Mouse (Mus musculus) kidney, adult 2 months (tissue): ENCODE data around the gene Jag2. TPM values are rescaled to one million over a fixed set of nuclear protein-coding genes. Genes with fewer than 3 reads are reported as not detected.

Experiments used
- DNase-seq: peaks from one replicate; pipeline ENCODE4 v3.0.0; 2021
- H3K27ac ChIP-seq: fragments of 200-500 bp; 2 replicates; pipeline ENCODE4 v1.5.1; 2012; ENCODE audit warnings: low read depth, low read length, control low read depth, inconsistent platforms; ENCODE audit not compliant: insufficient read depth
- H3K27me3 ChIP-seq: fragments of 200-500 bp; replicated peaks from 2 replicates; pipeline ENCODE4 v1.6.1; 2012; ENCODE audit warnings: mild to moderate bottlenecking, moderate library complexity, low read length, inconsistent platforms; ENCODE audit not compliant: control insufficient read depth, insufficient read depth
- H3K36me3 ChIP-seq: fragments of 200-500 bp; 2 replicates; pipeline ENCODE4 v1.6.1; 2012; ENCODE audit warnings: mild to moderate bottlenecking, moderate library complexity, low read length, inconsistent platforms; ENCODE audit not compliant: control insufficient read depth, insufficient read depth
- H3K4me1 ChIP-seq: fragments of 200-500 bp; 2 replicates; pipeline ENCODE4 v1.6.1; 2011; ENCODE audit warnings: low read length; ENCODE audit not compliant: control insufficient read depth, insufficient read depth
- H3K4me3 ChIP-seq: fragments of 200-500 bp; 2 replicates; pipeline ENCODE4 v1.5.1; 2011; ENCODE audit warnings: mild to moderate bottlenecking, low read depth, low read length, control low read depth; ENCODE audit not compliant: insufficient read depth
- CTCF ChIP-seq: fragments of 200-500 bp; conservative IDR thresholded peaks from 2 replicates; pipeline ENCODE4 v1.5.1; 2011; ENCODE audit warnings: low read depth, mild to moderate bottlenecking, control low read depth, low read length, moderate library complexity, mixed read lengths; ENCODE audit not compliant: insufficient read depth, insufficient read length
- POLR2A ChIP-seq: fragments of 200-500 bp; IDR thresholded peaks from one replicate; pipeline ENCODE4 v1.6.1; 2011; ENCODE audit warnings: low read depth, low read length, control low read depth
- WGBS: fragments of 180-500 bp; shearing (Covaris S2); methylation state at CpG from one replicate; pipeline ENCODE4 v1.1.7; 2018; 5-methylcytosine and 5-hydroxymethylcytosine counted together
- polyA plus RNA-seq: library from polyadenylated mRNA; depleted of rRNA; stranded (reverse); fragments of >200 nt; gene quantifications from 2 replicates; pipeline ENCODE4 v1.2.3, GENCODE M21; 2012

Gene Jag2
- polyA plus RNA-seq, 1 experiment = 10.1 TPM

GRCm38 (mm10) chr12:112885465-112885864, 44.1 kb downstream of the Jag2 start:
- DNase-seq = no peak

GRCm38 (mm10) chr12:112881301-112881815, 48.2 kb downstream of the Jag2 start:
- Histone ChIP-seq H3K4me1 (no peaks in the 10 kb centered on the region), H3K36me3 (no peaks in the 10 kb centered on the region), H3K4me3 (no peak overlapping the region), H3K27me3 (no peaks in the 10 kb centered on the region), H3K27ac (no peak overlapping the region)
- WGBS = 81% methylated on average over 6 of the region's 6 CpGs
- TF ChIP-seq POLR2A = no peak
- no peak for DNase-seq

More at GRCm38 (mm10) chr12:112885465-112885864, 44.1 kb downstream of the Jag2 start:
- no peak overlapping the region for H3K4me3 ChIP-seq
- 51% methylated on average over 7 of the region's 7 CpGs for WGBS
- TF ChIP-seq POLR2A (no peak), CTCF (no peak)
- no peaks in the 10 kb centered on the region for H3K4me1 ChIP-seq
- no peaks in the 10 kb centered on the region for H3K36me3 ChIP-seq
- H3K27ac ChIP-seq = no peak overlapping the region
- H3K27me3 ChIP-seq = no peaks in the 10 kb centered on the region

- 82% methylated on average over 4 of the region's 4 CpGs for WGBS
Observed at GRCm38 (mm10) chr12:112880661-112881060, 48.9 kb downstream of the Jag2 start.

GRCm38 (mm10) chr12:112879731-112880130, 49.8 kb downstream of the Jag2 start:
- Histone ChIP-seq H3K36me3 (no peaks in the 10 kb centered on the region), H3K27me3 (no peaks in the 10 kb centered on the region), H3K4me3 (no peak overlapping the region), H3K4me1 (0 out of 2 replicates have a peak, but pooled peaks cover 4% of the 10 kb centered on the region), H3K27ac (no peak overlapping the region)
- TF ChIP-seq CTCF (no peak), POLR2A (no peak)
- DNase-seq = no peak
- 88% methylated on average over 5 of the region's 5 CpGs for WGBS

More at GRCm38 (mm10) chr12:112880661-112881060, 48.9 kb downstream of the Jag2 start:
- no peak overlapping the region for H3K27ac ChIP-seq
- TF ChIP-seq POLR2A = no peak
- TF ChIP-seq CTCF = no peak
- no peak for DNase-seq
- H3K27me3 ChIP-seq = no peaks in the 10 kb centered on the region
- no peaks in the 10 kb centered on the region for H3K36me3 ChIP-seq
- H3K4me3 ChIP-seq = no peak overlapping the region
- H3K4me1 ChIP-seq = 0 out of 2 replicates have a peak, but pooled peaks cover 4% of the 10 kb centered on the region

GRCm38 (mm10) chr12:112877607-112878020, 52.0 kb downstream of the Jag2 start:
- no peak for DNase-seq
- H3K4me3 ChIP-seq = no peak overlapping the region
- no peak overlapping the region for H3K27ac ChIP-seq
- H3K36me3 ChIP-seq = no peaks in the 10 kb centered on the region
- H3K27me3 ChIP-seq = no peaks in the 10 kb centered on the region
- 5% methylated on average over 37 of the region's 37 CpGs for WGBS
- TF ChIP-seq CTCF (no peak), POLR2A (no peak)
- H3K4me1 ChIP-seq = peaks cover 8% of the 10 kb centered on the region; the same call in 1 of the 2 replicates

- TF ChIP-seq CTCF (no peak), POLR2A (no peak)
- Histone ChIP-seq H3K4me3 (no peak overlapping the region), H3K36me3 (no peaks in the 10 kb centered on the region), H3K4me1 (peaks cover 8% of the 10 kb centered on the region; the same call in 1 of the 2 replicates), H3K27ac (no peak overlapping the region), H3K27me3 (no peaks in the 10 kb centered on the region)
- 11% methylated on average over 17 of the region's 17 CpGs for WGBS
- DNase-seq = no peak
Observed at GRCm38 (mm10) chr12:112877073-112877576, 52.5 kb downstream of the Jag2 start.

GRCm38 (mm10) chr12:112876332-112877072, 53.1 kb downstream of the Jag2 start:
- Histone ChIP-seq H3K27me3 (no peaks in the 10 kb centered on the region), H3K4me3 (0 out of 2 replicates have a peak overlapping the region, but pooled peaks have one; percentile 1), H3K36me3 (no peaks in the 10 kb centered on the region), H3K4me1 (peaks cover 8% of the 10 kb centered on the region; the same call in 1 of the 2 replicates), H3K27ac (no peak overlapping the region)
- no peak for TF ChIP-seq POLR2A
- TF ChIP-seq CTCF = no peak
- WGBS = 8% methylated on average over 28 of the region's 28 CpGs
- DNase-seq = peak; percentile 90
